Mouse (Mus musculus): ENCODE results near the gene Setd3. TPM values are rescaled to one million over a fixed set of nuclear protein-coding genes. Genes with fewer than 3 reads are reported as not detected.

Gene Setd3
- total and polyA plus RNA-seq, 3 experiments = 40.1 to 59.9 TPM; not detected in 1

- H3K9ac ChIP-seq (ENCODE audit: control insufficient read depth, low read depth, low read length, poor library complexity, severe bottlenecking) = no peak overlapping the region
- no peak for DNase-seq (ENCODE audit: low read depth, low spot score)
- H3K4me3 ChIP-seq (ENCODE audit: control insufficient read depth in 1 of 2, insufficient read depth in 1 of 2, low read depth in 2 of 2, low read length in 2 of 2) = no peak overlapping the region
- H3K27ac ChIP-seq (ENCODE audit: control insufficient read depth, low read depth, low read length) = no peak overlapping the region
- no peaks in the 10 kb centered on the region for H3K9me3 ChIP-seq (replicated peaks; ENCODE audit: insufficient read depth, low read length)
- no peaks in the 10 kb centered on the region for H3K79me2 ChIP-seq (ENCODE audit: control insufficient read depth, insufficient read depth, low read length, poor library complexity)
- H3K36me3 ChIP-seq (ENCODE audit: control insufficient read depth in 1 of 2, insufficient read depth in 2 of 2, low read length in 2 of 2) = no peaks in the 10 kb centered on the region; a peak in 1 of 4 replicates
- H3K27me3 ChIP-seq (ENCODE audit: control insufficient read depth in 1 of 2, insufficient read depth in 2 of 2, low read length in 2 of 2) = no peaks in the 10 kb centered on the region
- no peaks in the 10 kb centered on the region; a peak in 1 of 4 replicates for H3K4me1 ChIP-seq (ENCODE audit: control insufficient read depth in 1 of 2, insufficient read depth in 2 of 2, low read length in 2 of 2)
- no peak for TF ChIP-seq UBTF (IDR thresholded peaks at IDR 0.05; ENCODE audit: borderline replicate concordance, insufficient read depth, low read depth, low read length)
- no peak for TF ChIP-seq POLR2AphosphoS5 (IDR thresholded peaks at IDR 0.05; ENCODE audit: borderline replicate concordance, low read depth, low read length)
- no peak for TF ChIP-seq ZNF384 (IDR thresholded peaks at IDR 0.05; ENCODE audit: low read depth, low read length)
- TF ChIP-seq NELFE (IDR thresholded peaks at IDR 0.05; ENCODE audit: low read depth, low read length) = no peak
- no peak for TF ChIP-seq CHD1 (IDR thresholded peaks at IDR 0.05; ENCODE audit: low read depth, low read length)
- no peak for TF ChIP-seq ZC3H11A (IDR thresholded peaks at IDR 0.05; ENCODE audit: low read depth, low read length)
- no peak for TF ChIP-seq RAD21 (IDR thresholded peaks at IDR 0.05; ENCODE audit: low read depth, low read length)
- no peak for TF ChIP-seq POLR2A (IDR thresholded peaks at IDR 0.05; ENCODE audit: control insufficient read depth in 1 of 2, insufficient read depth in 1 of 2, low read depth in 1 of 2, low read length in 2 of 2, poor library complexity in 1 of 2)
- no peak for TF ChIP-seq MAX (IDR thresholded peaks at IDR 0.05; ENCODE audit: low read length)
- no peak for TF ChIP-seq ELF1 (IDR thresholded peaks at IDR 0.05; ENCODE audit: low read depth, low read length)
- TF ChIP-seq MAFK (IDR thresholded peaks at IDR 0.05; ENCODE audit: borderline replicate concordance, low read depth, low read length) = no peak
- TF ChIP-seq MAZ (IDR thresholded peaks at IDR 0.05; ENCODE audit: low read depth, low read length) = no peak
- no peak for TF ChIP-seq ETS1 (IDR thresholded peaks at IDR 0.05; ENCODE audit: low read depth, low read length)
- TF ChIP-seq RCOR1 (IDR thresholded peaks at IDR 0.05; ENCODE audit: low read depth, low read length) = no peak
Observed at GRCm38 (mm10) chr12:108111191-108111590, 67.9 kb downstream of the Setd3 start.

- Histone ChIP-seq H3K9me3 (replicated peaks; ENCODE audit: insufficient read depth, low read length) (no peaks in the 10 kb centered on the region), H3K27ac (ENCODE audit: control insufficient read depth, low read depth, low read length) (no peak overlapping the region), H3K36me3 (ENCODE audit: control insufficient read depth in 1 of 2, insufficient read depth in 2 of 2, low read length in 2 of 2) (no peaks in the 10 kb centered on the region; a peak in 1 of 4 replicates), H3K4me1 (ENCODE audit: control insufficient read depth in 1 of 2, insufficient read depth in 2 of 2, low read length in 2 of 2) (no peaks in the 10 kb centered on the region; a peak in 1 of 4 replicates), H3K9ac (ENCODE audit: control insufficient read depth, low read depth, low read length, poor library complexity, severe bottlenecking) (no peak overlapping the region), H3K27me3 (ENCODE audit: control insufficient read depth in 1 of 2, insufficient read depth in 2 of 2, low read length in 2 of 2) (no peaks in the 10 kb centered on the region), H3K4me3 (ENCODE audit: control insufficient read depth in 1 of 2, insufficient read depth in 1 of 2, low read depth in 2 of 2, low read length in 2 of 2) (no peak overlapping the region), H3K79me2 (ENCODE audit: control insufficient read depth, insufficient read depth, low read length, poor library complexity) (no peaks in the 10 kb centered on the region)
- TF ChIP-seq ZNF384 (IDR thresholded peaks at IDR 0.05; ENCODE audit: low read depth, low read length) (no peak), USF1 (IDR thresholded peaks at IDR 0.05; ENCODE audit: low read depth, low read length) (no peak), POLR2A (IDR thresholded peaks at IDR 0.05; ENCODE audit: control insufficient read depth in 1 of 2, insufficient read depth in 1 of 2, low read depth in 1 of 2, low read length in 2 of 2, poor library complexity in 1 of 2) (no peak), SIN3A (IDR thresholded peaks at IDR 0.05; ENCODE audit: low read length) (no peak), TCF12 (IDR thresholded peaks at IDR 0.05; ENCODE audit: low read depth, low read length) (no peak), MYC (IDR thresholded peaks at IDR 0.05; ENCODE audit: low read depth, low read length) (no peak)
- DNase-seq (ENCODE audit: low read depth, low spot score) = no peak
Observed at GRCm38 (mm10) chr12:108110674-108111073, 68.4 kb downstream of the Setd3 start.

Measured in MEL (cell line).